Mouse (Mus musculus) layer of hippocampus, adult 11-12 months (tissue): ENCODE measurements around the gene Rps10.

Source experiments
- DNase-seq: peaks from one replicate; pipeline ENCODE4 v3.0.0; 2022; ENCODE audit warnings: low spot score

Gene Rps10

GRCm38 (mm10) chr17:27611519-27611884, 25.0 kb downstream of the Rps10 start:
- no peak for DNase-seq

- DNase-seq, result peak; percentile 77
Measured at GRCm38 (mm10) chr17:27610679-27611518, 25.6 kb downstream of the Rps10 start.

- no peak for DNase-seq
Measured at GRCm38 (mm10) chr17:27609576-27609975, 26.9 kb downstream of the Rps10 start.

GRCm38 (mm10) chr17:27603522-27604234, 32.8 kb downstream of the Rps10 start:
- DNase-seq, result no peak

- DNase-seq, result no peak
Measured at GRCm38 (mm10) chr17:27603036-27603435, 33.4 kb downstream of the Rps10 start.

- no peak for DNase-seq
Measured at GRCm38 (mm10) chr17:27600869-27601268, 35.6 kb downstream of the Rps10 start.

- DNase-seq, result no peak
Measured at GRCm38 (mm10) chr17:27600286-27600685, 36.2 kb downstream of the Rps10 start.

GRCm38 (mm10) chr17:27596376-27597190, 39.9 kb downstream of the Rps10 start:
- no peak for DNase-seq

GRCm38 (mm10) chr17:27595659-27596375, 40.7 kb downstream of the Rps10 start:
- DNase-seq, result no peak

- no peak for DNase-seq
Measured at GRCm38 (mm10) chr17:27592565-27592910, 43.9 kb downstream of the Rps10 start.

- no peak for DNase-seq
Measured at GRCm38 (mm10) chr17:27591826-27592564, 44.5 kb downstream of the Rps10 start.

GRCm38 (mm10) chr17:27588231-27588630, 48.2 kb downstream of the Rps10 start:
- no peak for DNase-seq

- peak; percentile 55 for DNase-seq
Measured at GRCm38 (mm10) chr17:27587252-27587651, 49.2 kb downstream of the Rps10 start.

GRCm38 (mm10) chr17:27586661-27587060, 49.8 kb downstream of the Rps10 start:
- no peak for DNase-seq

GRCm38 (mm10) chr17:27583185-27583894, 53.1 kb downstream of the Rps10 start:
- DNase-seq, result no peak
